Mouse (Mus musculus) neural tube, embryonic 15.5 days (tissue): ENCODE measurements around the gene Olfr868. TPM values are rescaled to one million over a fixed set of nuclear protein-coding genes. Genes with fewer than 3 reads are reported as not detected.

Experiments used
- ATAC-seq: fragments of 200-750 bp; cut with Nextera tagmentation; 2 replicates; pipeline ENCODE4 v1.8.0; 2017; ENCODE audit warnings: mild to moderate bottlenecking, moderate TSS enrichment, moderate library complexity; ENCODE audit not compliant: low FRiP score
- H3K27ac ChIP-seq: fragments of 300-500 bp; sonication (generic); replicated peaks from 2 replicates; pipeline ENCODE4 v1.5.1; 2015; ENCODE audit warnings: mild to moderate bottlenecking, inconsistent platforms
- H3K27me3 ChIP-seq: fragments of 300-500 bp; sonication (generic); replicated peaks from 2 replicates; pipeline ENCODE4 v1.6.1; 2015; ENCODE audit warnings: inconsistent platforms
- H3K36me3 ChIP-seq: fragments of 300-500 bp; sonication (generic); 2 replicates; pipeline ENCODE4 v1.6.1; 2015; ENCODE audit warnings: inconsistent platforms
- H3K4me1 ChIP-seq: fragments of 300-500 bp; sonication (generic); 2 replicates; pipeline ENCODE4 v1.6.1; 2015; ENCODE audit warnings: inconsistent platforms
- H3K4me2 ChIP-seq: fragments of 300-500 bp; sonication (generic); 2 replicates; pipeline ENCODE4 v1.6.1; 2015; ENCODE audit warnings: inconsistent platforms, mild to moderate bottlenecking, moderate library complexity
- H3K4me3 ChIP-seq: fragments of 300-500 bp; sonication (generic); replicated peaks from 2 replicates; pipeline ENCODE4 v1.5.1; 2015; ENCODE audit warnings: mild to moderate bottlenecking, inconsistent platforms
- H3K9ac ChIP-seq: fragments of 300-500 bp; sonication (generic); replicated peaks from 2 replicates; pipeline ENCODE4 v1.6.1; 2015; ENCODE audit warnings: mild to moderate bottlenecking, inconsistent platforms
- H3K9me3 ChIP-seq: fragments of 300-500 bp; sonication (generic); replicated peaks from 2 replicates; pipeline ENCODE4 v1.6.1; 2016; ENCODE audit warnings: inconsistent platforms
- WGBS: fragments of 180-500 bp; shearing (Covaris S2); methylation state at CpG from one replicate; pipeline ENCODE4 v1.1.7; 2015; ENCODE audit warnings: mixed read lengths; 5-methylcytosine and 5-hydroxymethylcytosine counted together
- polyA plus RNA-seq: library from polyadenylated mRNA; unstranded; fragments of >200 nt; fragmentation: Nextera tagmentation; extraction: Ambion mirVana; gene quantifications from 2 replicates; pipeline ENCODE4 v1.2.1, GENCODE M21; 2015

Olfr868 gene
- polyA plus RNA-seq, result not detected in 2 replicates

DNA sequence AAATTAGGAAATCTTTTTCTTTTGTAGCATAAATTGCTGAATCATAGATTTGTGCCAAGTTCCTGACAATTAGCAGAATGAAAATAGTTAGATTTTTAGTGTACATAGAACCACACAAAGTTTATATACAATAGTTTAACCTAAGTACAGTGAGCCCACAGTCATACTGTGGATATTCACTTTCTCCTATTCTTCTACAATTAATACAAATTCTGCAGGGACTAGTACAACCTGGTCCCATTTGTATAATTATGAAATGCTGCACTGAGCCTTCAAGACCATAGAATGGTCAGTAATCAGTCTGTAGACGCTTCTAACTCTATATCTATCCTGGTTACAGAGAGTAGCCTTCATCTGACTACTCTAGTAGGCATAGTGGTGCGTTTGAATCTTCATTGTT, at the start of gene Olfr868:
TSS of gene Olfr868 (plus strand) at position 301 of the 400 bp plus-strand sequence.
- no peak within 1 kb of the TSS for H3K4me2 ChIP-seq
- no peaks in the 10 kb centered on the region for H3K27me3 ChIP-seq
- no peak within 1 kb of the TSS for H3K9ac ChIP-seq
- no peaks in the 10 kb centered on the region for H3K4me1 ChIP-seq
- H3K4me3 ChIP-seq, result no peak within 1 kb of the TSS
- no peak within 1 kb of the TSS for H3K27ac ChIP-seq
- H3K9me3 ChIP-seq, result peaks cover 13% of the 10 kb centered on the region
- no peak for ATAC-seq
- 51% methylated on average over 2 of the region's 2 CpGs for WGBS
- no peaks in the 10 kb centered on the region for H3K36me3 ChIP-seq

DNA sequence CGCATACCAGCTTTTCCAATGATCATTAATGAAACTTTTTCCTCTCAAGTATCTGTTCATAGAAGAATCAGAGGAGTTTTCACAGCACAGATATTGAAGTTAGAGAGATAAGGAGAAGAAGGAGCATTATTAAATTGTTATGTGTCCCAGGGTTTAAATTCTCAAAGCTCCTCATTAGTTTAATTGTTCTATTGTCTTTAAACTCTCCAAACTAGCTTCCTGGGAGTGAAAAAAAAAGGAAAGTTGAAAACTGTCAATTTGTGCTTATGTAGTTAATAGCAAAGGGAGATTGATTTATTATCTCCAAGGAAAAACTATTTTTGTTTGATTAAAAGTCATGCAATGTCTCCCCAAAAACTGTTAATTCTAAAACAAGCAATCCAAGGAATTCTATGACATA, 41.0 kb upstream of the Olfr868 start, which contains the start of gene Olfr867:
TSS of gene Olfr867 (minus strand) at position 101 of the 400 bp plus-strand sequence.
- H3K36me3 ChIP-seq, result no peaks in the 10 kb centered on the region
- H3K4me3 ChIP-seq, result no peak within 1 kb of the TSS
- H3K9me3 ChIP-seq, result no peaks in the 10 kb centered on the region
- H3K9ac ChIP-seq, result no peak within 1 kb of the TSS
- H3K27ac ChIP-seq, result no peak within 1 kb of the TSS
- H3K4me1 ChIP-seq, result no peaks in the 10 kb centered on the region
- H3K27me3 ChIP-seq, result no peaks in the 10 kb centered on the region
- ATAC-seq, result no peak
- WGBS, result 76% methylated on average over 1 of the region's 1 CpGs
- no peak within 1 kb of the TSS for H3K4me2 ChIP-seq

GRCm38 (mm10) chr9:20070236-20070635, 28.2 kb upstream of the Olfr868 start:
- no peaks in the 10 kb centered on the region for H3K4me1 ChIP-seq
- WGBS, result 78% methylated on average over 3 of the region's 3 CpGs
- ATAC-seq, result no peak
- H3K4me3 ChIP-seq, result no peak overlapping the region
- H3K4me2 ChIP-seq, result no peak overlapping the region
- no peaks in the 10 kb centered on the region for H3K27me3 ChIP-seq
- H3K9me3 ChIP-seq, result peaks cover 29% of the 10 kb centered on the region
- H3K27ac ChIP-seq, result no peak overlapping the region
- H3K9ac ChIP-seq, result no peak overlapping the region
- no peaks in the 10 kb centered on the region for H3K36me3 ChIP-seq

DNA sequence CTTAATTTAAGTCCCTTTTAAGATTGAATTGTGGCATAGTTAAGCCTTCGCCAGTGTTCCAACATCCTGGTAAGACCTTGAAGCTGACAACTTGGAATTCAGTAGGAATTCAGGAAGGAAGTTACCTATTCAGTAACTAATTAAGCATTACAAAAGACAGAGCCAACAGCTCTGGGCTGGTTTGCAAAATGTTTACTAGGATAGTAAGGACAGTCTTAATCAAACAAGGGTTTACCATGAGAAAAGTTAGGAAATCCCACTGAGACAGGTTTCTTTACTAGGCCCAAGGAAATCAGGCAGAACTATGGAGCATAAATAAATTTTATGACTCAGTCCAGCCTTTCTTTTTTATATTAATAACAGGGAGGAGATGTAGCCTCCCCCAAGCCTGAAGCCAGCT, 27.1 kb upstream of the Olfr868 start:
- Histone ChIP-seq H3K4me1 (no peaks in the 10 kb centered on the region), H3K4me3 (no peak overlapping the region), H3K27ac (no peak overlapping the region), H3K4me2 (no peak overlapping the region), H3K9me3 (peaks cover 29% of the 10 kb centered on the region), H3K9ac (no peak overlapping the region), H3K36me3 (no peaks in the 10 kb centered on the region), H3K27me3 (no peaks in the 10 kb centered on the region)
- WGBS, result 98% methylated on average over 1 of the region's 1 CpGs
- no peak for ATAC-seq

DNA sequence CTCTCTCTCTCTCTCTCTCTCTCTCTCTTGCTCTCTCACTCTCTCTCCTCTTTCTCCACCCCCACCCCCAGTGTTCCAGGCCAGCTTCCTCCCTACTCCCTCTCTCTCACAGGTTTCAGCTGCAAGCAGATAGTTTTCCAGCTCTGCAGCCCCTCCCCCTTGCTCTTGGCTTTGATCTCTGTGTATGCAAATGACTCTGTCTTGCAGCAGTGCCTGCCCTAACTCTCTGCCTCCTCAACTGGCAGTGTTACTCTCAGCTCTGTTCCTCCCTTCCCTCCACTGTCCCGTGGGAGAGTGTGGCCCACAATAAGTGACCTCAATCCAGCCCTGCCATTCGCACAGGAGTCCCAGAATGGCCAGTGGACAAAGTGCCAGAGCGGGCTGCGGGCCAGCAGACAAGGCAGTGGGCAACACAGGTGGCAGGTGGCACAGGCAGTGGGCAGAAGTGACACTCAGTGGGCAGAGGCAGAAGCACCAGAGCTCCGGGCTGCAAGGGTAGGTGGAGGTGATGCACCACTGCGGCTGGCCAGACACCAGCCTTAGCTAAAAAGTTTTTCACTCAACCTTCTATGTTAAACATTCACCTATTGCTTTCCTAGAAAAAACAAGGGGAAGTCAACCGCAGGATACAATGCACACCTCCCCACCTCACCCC, 24.8 kb upstream of the Olfr868 start:
- no peak overlapping the region for H3K4me3 ChIP-seq
- H3K4me1 ChIP-seq, result no peaks in the 10 kb centered on the region
- peaks cover 39% of the 10 kb centered on the region for H3K9me3 ChIP-seq
- H3K4me2 ChIP-seq, result no peak overlapping the region
- H3K27ac ChIP-seq, result no peak overlapping the region
- no peaks in the 10 kb centered on the region for H3K36me3 ChIP-seq
- H3K27me3 ChIP-seq, result no peaks in the 10 kb centered on the region
- ATAC-seq, result no peak
- 64% methylated on average over 7 of the region's 7 CpGs for WGBS
- no peak overlapping the region for H3K9ac ChIP-seq

DNA sequence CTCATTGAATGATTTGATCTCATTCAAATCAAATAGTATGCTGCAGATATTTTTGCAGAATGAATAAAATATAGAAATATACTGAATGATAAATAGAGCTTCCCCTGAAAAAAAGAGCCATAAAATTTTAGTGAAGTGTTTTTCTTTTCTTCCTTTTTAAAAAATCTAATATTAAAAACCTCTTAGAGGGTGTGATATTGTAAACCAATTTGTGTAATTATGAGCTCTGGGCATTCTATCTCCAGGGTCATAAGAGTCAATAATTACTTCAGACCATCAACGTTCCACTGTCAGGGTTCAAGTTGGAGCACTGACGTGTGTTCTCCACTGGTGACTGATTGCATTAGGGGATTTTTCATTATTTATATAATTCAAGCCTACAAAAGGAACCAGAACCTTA, 30.3 kb downstream of the Olfr868 start, which contains the start of gene Olfr869:
TSS of gene Olfr869 (plus strand) at position 301 of the 400 bp plus-strand sequence.
- no peak for ATAC-seq
- 0 out of 2 replicates have a peak, but pooled peaks cover 2% of the 10 kb centered on the region for H3K9me3 ChIP-seq
- no peak within 1 kb of the TSS for H3K4me3 ChIP-seq
- no peaks in the 10 kb centered on the region for H3K27me3 ChIP-seq
- no peak within 1 kb of the TSS for H3K9ac ChIP-seq
- WGBS, result 80% methylated on average over 2 of the region's 2 CpGs
- H3K27ac ChIP-seq, result no peak within 1 kb of the TSS
- no peaks in the 10 kb centered on the region for H3K4me1 ChIP-seq
- H3K36me3 ChIP-seq, result no peaks in the 10 kb centered on the region
- no peak within 1 kb of the TSS for H3K4me2 ChIP-seq

GRCm38 (mm10) chr9:20149706-20150105, 51.3 kb downstream of the Olfr868 start:
- 93% methylated on average over 3 of the region's 3 CpGs for WGBS
- H3K4me2 ChIP-seq, result no peak overlapping the region
- no peaks in the 10 kb centered on the region for H3K36me3 ChIP-seq
- H3K9me3 ChIP-seq, result peaks cover 9% of the 10 kb centered on the region
- H3K27ac ChIP-seq, result no peak overlapping the region
- no peaks in the 10 kb centered on the region for H3K27me3 ChIP-seq
- ATAC-seq, result no peak
- no peaks in the 10 kb centered on the region for H3K4me1 ChIP-seq
- H3K9ac ChIP-seq, result no peak overlapping the region
- no peak overlapping the region for H3K4me3 ChIP-seq

Other genes starting within 250 kb of the Olfr868 start
- not detected in 2 replicates for gene Olfr860, start 248.9 kb upstream of the Olfr868 start, polyA plus RNA-seq
- not detected in 2 replicates for gene Olfr862, start 210.6 kb upstream of the Olfr868 start, polyA plus RNA-seq
- gene Olfr77, start 181.8 kb upstream of the Olfr868 start, polyA plus RNA-seq, result 0.14 and 0.19 TPM in 2 replicates
- gene Olfr866, start 70.6 kb upstream of the Olfr868 start, polyA plus RNA-seq, result not detected in 2 replicates
- gene Olfr867, start 41.1 kb upstream of the Olfr868 start, polyA plus RNA-seq, result not detected in 2 replicates
- not detected in 2 replicates for gene Olfr869, start 30.4 kb downstream of the Olfr868 start, polyA plus RNA-seq
- not detected in 2 replicates for gene Olfr870, start 75.4 kb downstream of the Olfr868 start, polyA plus RNA-seq
- gene Olfr871, start 113.6 kb downstream of the Olfr868 start, polyA plus RNA-seq, result not detected in 2 replicates
- gene Olfr872, start 138.5 kb downstream of the Olfr868 start, polyA plus RNA-seq, result not detected in 2 replicates
- not detected in 2 replicates for gene Olfr39, start 183.7 kb downstream of the Olfr868 start, polyA plus RNA-seq
- not detected in 2 replicates for gene Olfr873, start 199.9 kb downstream of the Olfr868 start, polyA plus RNA-seq
- 0.09 TPM in 1 of 2 replicates, not detected in the other for gene Olfr18, start 237.5 kb downstream of the Olfr868 start, polyA plus RNA-seq